Mouse (Mus musculus) liver, adult 2 months (tissue): ENCODE results near the gene Rnf216.

Experiments
- CTCF ChIP-seq: fragments of 200-500 bp; IDR thresholded peaks from 2 replicates; pipeline ENCODE4 v1.5.1; 2011; ENCODE audit warnings: low read depth, low read length, control low read depth
- POLR2A ChIP-seq: fragments of 200-500 bp; IDR thresholded peaks from 2 replicates; pipeline ENCODE4 v1.6.1; 2011; ENCODE audit warnings: low read length, control low read depth; ENCODE audit not compliant: insufficient read depth; ENCODE audit errors: extremely low read depth

GRCm38 (mm10) chr5:143056191-143056880, 56.5 kb downstream of the Rnf216 start:
- TF ChIP-seq CTCF (no peak), POLR2A (no peak)
